In the genomic region with DNA sequence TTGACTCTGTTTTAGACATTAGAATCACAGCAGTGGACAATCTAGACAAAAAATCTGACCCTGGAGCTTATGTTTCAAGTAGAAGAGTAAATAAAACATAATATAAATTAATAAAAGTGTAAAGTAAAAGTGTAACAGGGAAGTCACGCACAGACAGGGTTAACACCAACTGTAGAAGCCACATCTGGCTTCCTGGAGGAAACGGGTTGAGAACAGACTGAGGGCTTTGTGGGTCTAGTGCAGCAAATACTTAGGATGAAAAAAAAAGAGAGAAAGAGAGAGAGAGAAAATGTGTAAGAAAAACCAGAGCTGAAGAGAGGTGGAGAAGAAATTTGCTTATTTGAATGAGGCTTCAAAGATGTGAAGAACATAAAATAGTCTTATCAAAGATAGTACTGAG, we compare ENCODE assay signal across 33 mouse cellular contexts. TPM values are rescaled to one million over a fixed set of nuclear protein-coding genes. Genes with fewer than 3 reads are reported as not detected.
A peak's percentile ranks its signal among the peaks of the same experiment; 100 is the strongest.
DNase-seq lines count a peak whose midpoint lies in the region; ATAC-seq lines count a peak whose summit lies in the region.
"Had no signal": no experiment of that assay in that cellular context is flagged by ENCODE, and none has a peak within 500 bp of the region (broad histone marks: within the 10 kb centered on the region; RNA-seq: fewer than 3 reads in every experiment).

No protein-coding gene starts in this region.

- DNase-seq in 416B (ENCODE audit: low read depth), result peak; percentile 76
- DNase-seq in cerebellum, adult 11 months, result no peak
- no peak for DNase-seq in left cerebral cortex, postnatal 4 days
- no peak for DNase-seq in frontal cortex, postnatal 36 days (ENCODE audit: low spot score in 2 of 2)
- no peak for DNase-seq in right cerebral cortex, postnatal 25 days
- DNase-seq: adrenal gland, adult 2 months; adrenal gland, postnatal 36 days; B cell, adult 2 months; cerebellum, adult 2 months; gastrocnemius, postnatal 10 days; heart, postnatal 14 days; kidney, adult 9 months; kidney, postnatal 10 days; layer of hippocampus, adult 9-11 months; midbrain, embryonic 14.5 days had no signal

- ATAC-seq in CD4-positive, CD25-positive, alpha-beta regulatory T cell, adult 4 months, result peak; percentile 9
- ATAC-seq in granulocyte monocyte progenitor cell, adult 5-6 weeks (replicated peaks; ENCODE audit: poor library complexity, severe bottlenecking), result peak; percentile 73
- 0 out of 2 replicates have a peak, but pooled peaks have one; percentile 4 for ATAC-seq in megakaryocyte-erythroid progenitor cell, adult 5-6 weeks (replicated peaks; ENCODE audit: low FRiP score, low TSS enrichment, poor library complexity, severe bottlenecking)
- ATAC-seq: forebrain, embryonic 16.5 days; intestine, postnatal 0 days had no signal

- intact Hi-C loops in left cerebral cortex, postnatal 4 days (cut with DNase I), result no loop called here

RNA-seq across cellular contexts. Expression of a gene that starts 14.9 kb away (rescaled TPM):
- polyA plus RNA-seq in CD4-positive, CD25-positive, alpha-beta regulatory T cell, adult 4 months (2017; shearing (Covaris generic)), result 100 to 1,000 TPM; 380 to 411 TPM
- 31.3 and 54.6 TPM in 2 replicates for total RNA-seq in granulocyte monocyte progenitor cell, adult 5-6 weeks (2014; fragmentation: Nextera tagmentation)
- total RNA-seq in granulocyte monocyte progenitor cell, adult 5-6 weeks (2017), result 32.0 and 37.3 TPM in 2 replicates
- 2.6 and 3.7 TPM in 2 replicates for total RNA-seq in megakaryocyte-erythroid progenitor cell, adult 5-6 weeks (2014; fragmentation: Nextera tagmentation)
- 10.9 and 12.2 TPM in 2 replicates for total RNA-seq in megakaryocyte-erythroid progenitor cell, adult 5-6 weeks (2017)
- 1 to 10 TPM in 1 of 2 experiments, under 1 TPM in 1; 0.56 to 2.6 TPM for total RNA-seq in left cerebral cortex, postnatal 4 days (2021)
- polyA plus RNA-seq: adrenal gland, adult 2 months; brain, embryonic 14.5 days; forebrain, embryonic 16.5 days; heart, embryonic 14.5 days had no signal

RNA-seq across cellular contexts. Expression of a gene that starts 56.6 kb away (rescaled TPM):
- 1 to 10 TPM; 2.0 TPM for polyA plus RNA-seq in CD4-positive, CD25-positive, alpha-beta regulatory T cell, adult 4 months (2017; shearing (Covaris generic))
- not detected in 2 replicates for total RNA-seq in granulocyte monocyte progenitor cell, adult 5-6 weeks (2014; fragmentation: Nextera tagmentation)
- not detected in 2 replicates for total RNA-seq in granulocyte monocyte progenitor cell, adult 5-6 weeks (2017)
- total RNA-seq in megakaryocyte-erythroid progenitor cell, adult 5-6 weeks (2014; fragmentation: Nextera tagmentation), result not detected in 2 replicates
- total RNA-seq in megakaryocyte-erythroid progenitor cell, adult 5-6 weeks (2017), result not detected in 2 replicates
- total RNA-seq in left cerebral cortex, postnatal 4 days (2021), result under 1 TPM; 0.10 to 0.12 TPM
- total RNA-seq: adrenal gland, adult 2 months; adrenal gland, postnatal 36 days; gastrocnemius, postnatal 10 days; heart, postnatal 14 days; liver, adult 2 months; monocyte, adult 5-6 weeks had no signal
- polyA plus RNA-seq: adrenal gland, adult 2 months; embryonic facial prominence, embryonic 14.5 days; erythroblast, embryonic 14.5 days; forebrain, embryonic 16.5 days; gonadal fat pad, adult 2 months; heart, embryonic 14.5 days; hindbrain, embryonic 11.5 days; intestine, postnatal 0 days; large intestine, adult 2 months; limb, embryonic 12.5 days; liver, adult 2 months; lung, embryonic 15.5 days; midbrain, embryonic 14.5 days; stomach, embryonic 15.5 days had no signal

RNA-seq across cellular contexts. Expression of a gene that starts 57.5 kb away (rescaled TPM):
- not detected for polyA plus RNA-seq in CD4-positive, CD25-positive, alpha-beta regulatory T cell, adult 4 months (2017; shearing (Covaris generic))
- total RNA-seq in granulocyte monocyte progenitor cell, adult 5-6 weeks (2014; fragmentation: Nextera tagmentation), result not detected in 2 replicates
- total RNA-seq in granulocyte monocyte progenitor cell, adult 5-6 weeks (2017), result not detected in 2 replicates
- not detected in 2 replicates for total RNA-seq in megakaryocyte-erythroid progenitor cell, adult 5-6 weeks (2014; fragmentation: Nextera tagmentation)
- total RNA-seq in megakaryocyte-erythroid progenitor cell, adult 5-6 weeks (2017), result not detected in 2 replicates
- not detected for total RNA-seq in left cerebral cortex, postnatal 4 days (2021)
- total RNA-seq: gastrocnemius, postnatal 10 days; heart, postnatal 14 days; liver, adult 2 months; monocyte, adult 5-6 weeks had no signal
- polyA plus RNA-seq: adrenal gland, adult 2 months; erythroblast, embryonic 14.5 days; gonadal fat pad, adult 2 months; heart, embryonic 14.5 days; intestine, postnatal 0 days; large intestine, adult 2 months; liver, adult 2 months; liver, embryonic 16.5 days; lung, embryonic 15.5 days had no signal

Comparison
In these comparisons a context has a peak if more than half of its experiments do, and no peak if none do; other contexts are left out.
1. ATAC-seq: peak in every context shown above with its lines; median percentile 73 in granulocyte monocyte progenitor cell, adult 5-6 weeks; 9 in CD4-positive, CD25-positive, alpha-beta regulatory T cell, adult 4 months; 4 in megakaryocyte-erythroid progenitor cell, adult 5-6 weeks.